In the genomic region with DNA sequence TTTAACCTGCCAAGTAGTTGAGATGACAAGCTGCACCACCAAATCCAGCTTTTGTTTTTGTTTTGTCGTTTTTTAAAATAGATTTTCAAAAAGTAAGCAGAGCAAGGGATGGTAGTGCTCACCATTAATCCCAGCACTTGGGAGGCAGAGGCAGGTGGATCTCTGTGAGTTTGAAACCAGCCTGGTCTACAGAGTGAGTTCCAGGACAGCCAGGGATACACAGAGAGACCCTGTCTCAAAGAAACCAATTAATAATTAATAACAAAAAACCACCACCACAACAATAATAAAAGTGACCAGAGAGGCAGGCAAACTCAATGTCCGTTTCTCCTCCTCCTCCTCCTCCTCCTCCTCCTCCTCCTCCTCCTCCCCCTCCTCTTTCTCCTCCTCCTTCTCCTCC, we compare ENCODE assay signal across 14 mouse cellular contexts. TPM values are rescaled to one million over a fixed set of nuclear protein-coding genes. Genes with fewer than 3 reads are reported as not detected.
DNase-seq lines count a peak whose midpoint lies in the region; ATAC-seq and TF ChIP-seq lines count a peak whose summit lies in the region.
"Not testable (repeated sequence)": the region's sequence is repeated elsewhere in the genome, so short reads cannot be mapped to it uniquely, and the experiment has no call there.
"Had no signal": no experiment of that assay in that cellular context is flagged by ENCODE, and none has a peak within 500 bp of the region (broad histone marks: within the 10 kb centered on the region; RNA-seq: fewer than 3 reads in every experiment).

Gene Nrsn1, minus strand, starts transcription at position 101 of the 400 bp plus-strand sequence.

- peak; percentile 38 for ATAC-seq in forebrain, embryonic 15.5 days (replicated peaks)
- not testable (repeated sequence) for ATAC-seq in kidney, embryonic 15.5 days (replicated peaks; ENCODE audit: low FRiP score); liver, embryonic 13.5 days (ENCODE audit: low read depth); midbrain, embryonic 13.5 days; stomach, embryonic 16.5 days (ENCODE audit: insufficient read depth, low FRiP score)

- peak within 1 kb of the TSS; percentile 60 for H3K4me3 ChIP-seq in cerebellum, adult 2 months (replicated peaks; ENCODE audit: insufficient read depth, low read depth, low read length)
- peak within 1 kb of the TSS; percentile 59 for H3K4me3 ChIP-seq in forebrain, embryonic 15.5 days
- peak within 1 kb of the TSS; percentile 51 for H3K4me3 ChIP-seq in hindbrain, embryonic 10.5 days
- peak within 1 kb of the TSS; percentile 43 for H3K4me3 ChIP-seq in kidney, embryonic 15.5 days (replicated peaks)
- H3K4me3 ChIP-seq in liver, embryonic 13.5 days (replicated peaks): peak within 1 kb of the TSS; percentile 32
- H3K4me3 ChIP-seq in midbrain, embryonic 13.5 days (replicated peaks): peak within 1 kb of the TSS; percentile 50
- peak within 1 kb of the TSS; percentile 40 for H3K4me3 ChIP-seq in stomach, embryonic 16.5 days (replicated peaks; ENCODE audit: low read length)

- TF ChIP-seq CTCF in cerebellum, adult 2 months (IDR thresholded peaks at IDR 0.05; ENCODE audit: borderline replicate concordance, insufficient read depth, low read depth, low read length): not testable (repeated sequence)

- H3K4me1 ChIP-seq in cerebellum, adult 2 months (ENCODE audit: control insufficient read depth, insufficient read depth, low read length); liver, embryonic 13.5 days (replicated peaks); stomach, embryonic 16.5 days (ENCODE audit: control insufficient read depth, insufficient read depth, low read length): not testable (repeated sequence)
- peaks cover 13% of the 10 kb centered on the region for H3K4me1 ChIP-seq in forebrain, embryonic 15.5 days
- peaks cover 19% of the 10 kb centered on the region for H3K4me1 ChIP-seq in hindbrain, embryonic 10.5 days (replicated peaks)
- peaks cover 11% of the 10 kb centered on the region for H3K4me1 ChIP-seq in kidney, embryonic 15.5 days
- peaks cover 11% of the 10 kb centered on the region for H3K4me1 ChIP-seq in midbrain, embryonic 13.5 days (replicated peaks)

- not testable (repeated sequence) for H3K9me3 ChIP-seq in forebrain, embryonic 15.5 days; hindbrain, embryonic 10.5 days; kidney, embryonic 15.5 days (replicated peaks); liver, embryonic 13.5 days (replicated peaks); midbrain, embryonic 13.5 days; stomach, embryonic 16.5 days (replicated peaks; ENCODE audit: control insufficient read depth, low read length)

- not testable (repeated sequence) for DNase-seq in cerebellum, adult 2 months; hindbrain, embryonic 10.5 days (ENCODE audit: low spot score); left cerebral cortex, postnatal 10 days (ENCODE audit: extremely low spot score in 1 of 2, low spot score in 2 of 2); liver, embryonic 13.5 days

- peak within 1 kb of the TSS; percentile 68 for H3K4me2 ChIP-seq in forebrain, embryonic 15.5 days (replicated peaks)
- peak within 1 kb of the TSS; percentile 90 for H3K4me2 ChIP-seq in kidney, embryonic 15.5 days
- H3K4me2 ChIP-seq in liver, embryonic 13.5 days: peak within 1 kb of the TSS; percentile 58
- peak within 1 kb of the TSS; percentile 63 for H3K4me2 ChIP-seq in midbrain, embryonic 13.5 days (replicated peaks)
- H3K4me2 ChIP-seq in stomach, embryonic 16.5 days (ENCODE audit: low read depth, low read length): peak within 1 kb of the TSS; percentile 69

- H3K9ac ChIP-seq in forebrain, embryonic 15.5 days (replicated peaks): peak within 1 kb of the TSS; percentile 55
- not testable (repeated sequence) for H3K9ac ChIP-seq in kidney, embryonic 15.5 days; liver, embryonic 13.5 days; stomach, embryonic 16.5 days (ENCODE audit: low read length)
- H3K9ac ChIP-seq in midbrain, embryonic 13.5 days (replicated peaks): peak within 1 kb of the TSS; percentile 66; the same call in 1 of the 2 replicates

- H3K27me3 ChIP-seq in cerebellum, adult 2 months (ENCODE audit: control insufficient read depth, insufficient read depth, low read length); forebrain, embryonic 15.5 days; hindbrain, embryonic 10.5 days (ENCODE audit: insufficient read depth, poor library complexity, severe bottlenecking); kidney, embryonic 15.5 days; liver, embryonic 13.5 days; midbrain, embryonic 13.5 days; stomach, embryonic 16.5 days (ENCODE audit: control insufficient read depth, insufficient read depth, low read length): not testable (repeated sequence)

- TF ChIP-seq POLR2A in cerebellum, adult 2 months (IDR thresholded peaks at IDR 0.05; ENCODE audit: borderline replicate concordance, insufficient read depth, low read length): not testable (repeated sequence)

- intact Hi-C loops in left cerebral cortex, postnatal 10 days (cut with DNase I): not testable (repeated sequence)

- WGBS in cerebellum, adult 2 months: 64% methylated on average over 2 of the region's 2 CpGs
- 43% methylated on average over 2 of the region's 2 CpGs for WGBS in forebrain, embryonic 15.5 days
- WGBS in hindbrain, embryonic 10.5 days: 62% methylated on average over 2 of the region's 2 CpGs
- 36% methylated on average over 2 of the region's 2 CpGs for WGBS in kidney, embryonic 15.5 days
- WGBS in liver, embryonic 13.5 days (ENCODE audit: insufficient replicate concordance): 34% methylated on average over 2 of the region's 2 CpGs
- WGBS in midbrain, embryonic 13.5 days: 61% methylated on average over 2 of the region's 2 CpGs
- WGBS in stomach, embryonic 16.5 days: 54% methylated on average over 2 of the region's 2 CpGs

- not testable (repeated sequence) for H3K36me3 ChIP-seq in forebrain, embryonic 15.5 days; hindbrain, embryonic 10.5 days; kidney, embryonic 15.5 days; liver, embryonic 13.5 days; midbrain, embryonic 13.5 days; stomach, embryonic 16.5 days (ENCODE audit: control insufficient read depth, insufficient read depth, low read length)

- not testable (repeated sequence) for H3K27ac ChIP-seq in cerebellum, adult 2 months (ENCODE audit: insufficient read depth, low read length); kidney, embryonic 15.5 days; liver, embryonic 13.5 days; stomach, embryonic 16.5 days (ENCODE audit: low read length)
- H3K27ac ChIP-seq in forebrain, embryonic 15.5 days (replicated peaks): peak within 1 kb of the TSS; percentile 50
- H3K27ac ChIP-seq in hindbrain, embryonic 10.5 days: peak within 1 kb of the TSS; percentile 71
- peak within 1 kb of the TSS; percentile 51 for H3K27ac ChIP-seq in midbrain, embryonic 13.5 days

RNA-seq across cellular contexts. Expression of gene Nrsn1, which starts in this region (rescaled TPM):
- polyA plus RNA-seq in cerebellum, adult 2 months (2012; rRNA removed): 103 and 124 TPM in 2 replicates
- 30.1 and 35.5 TPM in 2 replicates for polyA plus RNA-seq in forebrain, embryonic 15.5 days (2015; fragmentation: Nextera tagmentation; extraction: Ambion mirVana)
- polyA plus RNA-seq in hindbrain, embryonic 10.5 days (2016; fragmentation: Nextera tagmentation; extraction: Ambion mirVana): 11.2 and 19.3 TPM in 2 replicates
- 0.46 and 1.0 TPM in 2 replicates for polyA plus RNA-seq in kidney, embryonic 15.5 days (2015; fragmentation: Nextera tagmentation; extraction: Ambion mirVana)
- 100 to 1,000 TPM; 210 to 216 TPM for total RNA-seq in left cerebral cortex, postnatal 10 days (2021)
- polyA plus RNA-seq in liver, embryonic 13.5 days (2015; fragmentation: Nextera tagmentation; extraction: Ambion mirVana): 0.08 TPM in 1 of 2 replicates, not detected in the other
- 46.7 and 51.9 TPM in 2 replicates for polyA plus RNA-seq in midbrain, embryonic 13.5 days (2015; fragmentation: Nextera tagmentation; extraction: Ambion mirVana)
- 4.8 and 5.0 TPM in 2 replicates for polyA plus RNA-seq in stomach, embryonic 16.5 days (2015; fragmentation: Nextera tagmentation; extraction: Ambion mirVana)
- total RNA-seq: gastrocnemius, postnatal 14 days; heart, postnatal 25 days; monocyte, adult 5-6 weeks had no signal
- polyA plus RNA-seq: erythroblast, embryonic 14.5 days; lung, adult 2 months; thymus, adult 2 months had no signal
